Mouse (Mus musculus) stomach, embryonic 15.5 days (tissue): ENCODE results near the gene Gnb1. TPM values are rescaled to one million over a fixed set of nuclear protein-coding genes. Genes with fewer than 3 reads are reported as not detected.
"Not testable (repeated sequence)": the region's sequence is repeated elsewhere in the genome, so short reads cannot be mapped to it uniquely, and the experiment has no call there.

Experiments
- ATAC-seq: fragments of 200-750 bp; cut with Nextera tagmentation; 2 replicates; pipeline ENCODE4 v1.8.0; 2017; ENCODE audit warnings: low read depth, moderate number of reproducible peaks, moderate TSS enrichment; ENCODE audit not compliant: insufficient read depth, low FRiP score
- H3K27ac ChIP-seq: fragments of 300-500 bp; sonication (generic); 2 replicates; pipeline ENCODE4 v1.5.1; 2015; ENCODE audit warnings: mild to moderate bottlenecking, inconsistent platforms
- H3K27me3 ChIP-seq: fragments of 300-500 bp; sonication (generic); replicated peaks from 2 replicates; pipeline ENCODE4 v1.6.1; 2015; ENCODE audit warnings: inconsistent platforms
- H3K36me3 ChIP-seq: fragments of 300-500 bp; sonication (generic); 2 replicates; pipeline ENCODE4 v1.6.1; 2015; ENCODE audit warnings: inconsistent platforms
- H3K4me1 ChIP-seq: fragments of 300-500 bp; sonication (generic); 2 replicates; pipeline ENCODE4 v1.6.1; 2015; ENCODE audit warnings: inconsistent platforms
- H3K4me2 ChIP-seq: fragments of 300-500 bp; sonication (generic); 2 replicates; pipeline ENCODE4 v1.6.1; 2015; ENCODE audit warnings: mild to moderate bottlenecking, inconsistent platforms
- H3K4me3 ChIP-seq: fragments of 300-500 bp; sonication (generic); replicated peaks from 2 replicates; pipeline ENCODE4 v1.5.1; 2015; ENCODE audit warnings: inconsistent platforms
- H3K9ac ChIP-seq: fragments of 300-500 bp; sonication (generic); 2 replicates; pipeline ENCODE4 v1.6.1; 2015; ENCODE audit warnings: inconsistent platforms
- H3K9me3 ChIP-seq: fragments of 300-500 bp; sonication (generic); 2 replicates; pipeline ENCODE4 v1.6.1; 2016; ENCODE audit warnings: inconsistent platforms
- WGBS: fragments of 180-500 bp; shearing (Covaris S2); methylation state at CpG from one replicate; pipeline ENCODE4 v1.1.7; 2015; 5-methylcytosine and 5-hydroxymethylcytosine counted together
- polyA plus RNA-seq: library from polyadenylated mRNA; unstranded; fragments of >200 nt; fragmentation: Nextera tagmentation; extraction: Ambion mirVana; gene quantifications from 2 replicates; pipeline ENCODE4 v1.2.1, GENCODE M21; 2015

Gene Gnb1
- polyA plus RNA-seq, 1 experiment from 2014 or later: 446 TPM

DNA sequence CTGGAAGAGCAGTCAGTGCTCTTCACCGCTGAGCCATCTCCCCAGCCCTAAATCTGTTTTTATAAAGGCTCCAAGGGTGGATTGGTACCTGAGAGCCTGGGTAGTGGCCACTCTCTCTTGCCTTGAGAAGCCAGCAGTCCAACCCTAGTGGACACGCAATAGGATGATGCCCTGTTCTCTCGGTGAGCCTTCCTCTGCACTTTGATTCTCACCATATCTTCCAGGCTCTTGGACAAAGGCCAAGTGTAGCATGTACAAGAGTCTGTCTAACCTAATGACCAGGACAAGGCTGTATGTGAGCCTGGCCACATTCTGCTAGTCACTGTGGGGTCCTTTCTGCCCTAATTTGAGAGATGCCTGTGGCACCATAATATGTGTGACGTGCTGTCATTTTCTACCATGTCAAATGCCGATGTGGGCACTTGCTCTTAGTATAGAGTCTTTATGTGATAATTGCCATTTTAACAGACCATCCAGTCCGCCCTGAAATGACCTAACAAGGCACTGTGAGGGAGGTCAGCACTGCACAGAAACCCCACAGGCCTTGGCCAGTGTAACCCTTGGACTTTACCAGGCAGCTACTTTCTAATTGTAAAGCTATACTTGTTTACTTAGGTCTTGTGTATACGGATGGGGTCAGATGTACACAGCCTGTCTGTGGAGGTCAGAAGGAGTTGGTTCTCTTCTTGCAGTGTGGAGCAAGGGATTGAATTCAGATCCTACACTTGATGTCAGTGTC is 77.6 kb downstream of the Gnb1 start:
- no peaks in the 10 kb centered on the region for H3K36me3 ChIP-seq
- ATAC-seq: no peak; the same call in 1 of the 2 replicates
- no peak overlapping the region for H3K9ac ChIP-seq
- peaks cover 22% of the 10 kb centered on the region for H3K4me1 ChIP-seq
- WGBS: 86% methylated on average over 7 of the region's 7 CpGs
- H3K4me3 ChIP-seq: no peak overlapping the region
- H3K27me3 ChIP-seq: no peaks in the 10 kb centered on the region
- H3K9me3 ChIP-seq: no peaks in the 10 kb centered on the region
- H3K27ac ChIP-seq: no peak overlapping the region
- no peak overlapping the region for H3K4me2 ChIP-seq

GRCm38 (mm10) chr4:155569818-155570217 is 78.7 kb downstream of the Gnb1 start:
- no peak overlapping the region for H3K9ac ChIP-seq
- 89% methylated on average over 6 of the region's 6 CpGs for WGBS
- H3K27ac ChIP-seq: no peak overlapping the region
- H3K4me3 ChIP-seq: no peak overlapping the region
- no peaks in the 10 kb centered on the region for H3K9me3 ChIP-seq
- no peak for ATAC-seq
- H3K4me2 ChIP-seq: no peak overlapping the region
- no peaks in the 10 kb centered on the region for H3K27me3 ChIP-seq
- H3K36me3 ChIP-seq: no peaks in the 10 kb centered on the region
- peaks cover 17% of the 10 kb centered on the region for H3K4me1 ChIP-seq

- H3K9me3 ChIP-seq, H3K27me3 ChIP-seq, H3K4me3 ChIP-seq, H3K27ac ChIP-seq, ATAC-seq, H3K4me2 ChIP-seq, H3K36me3 ChIP-seq, H3K9ac ChIP-seq: not testable (repeated sequence)
- 86% methylated on average over 11 of the region's 11 CpGs for WGBS
- peaks cover 12% of the 10 kb centered on the region; the same call in 1 of the 2 replicates for H3K4me1 ChIP-seq
Measured at GRCm38 (mm10) chr4:155570315-155570714, 79.2 kb downstream of the Gnb1 start.

GRCm38 (mm10) chr4:155571442-155571841 is 80.3 kb downstream of the Gnb1 start:
- Histone ChIP-seq H3K4me2 (no peak overlapping the region), H3K27me3 (no peaks in the 10 kb centered on the region), H3K9ac (no peak overlapping the region), H3K9me3 (no peaks in the 10 kb centered on the region), H3K36me3 (no peaks in the 10 kb centered on the region), H3K4me3 (no peak overlapping the region), H3K27ac (no peak overlapping the region), H3K4me1 (0 out of 2 replicates have a peak, but pooled peaks cover 5% of the 10 kb centered on the region)
- WGBS: 69% methylated on average over 2 of the region's 2 CpGs
- no peak for ATAC-seq

DNA sequence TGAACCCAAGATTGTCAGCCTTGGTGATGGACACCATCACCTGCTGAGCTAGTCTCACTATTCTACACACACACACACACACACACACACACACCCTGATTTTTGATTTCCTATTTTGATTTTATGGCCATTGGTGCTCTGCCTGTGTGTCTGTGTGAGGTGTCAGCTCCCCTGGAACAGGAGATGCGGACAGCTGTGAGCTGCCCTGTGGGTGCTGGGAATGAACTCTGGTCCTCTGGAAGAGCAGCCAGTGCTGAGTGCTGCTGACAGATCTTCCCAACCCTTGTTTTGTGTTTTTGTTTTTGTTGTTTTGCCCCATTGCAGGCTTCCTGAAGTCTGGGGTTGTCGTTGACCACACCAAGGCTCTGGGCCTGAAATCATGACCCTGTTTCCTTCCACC is 82.0 kb downstream of the Gnb1 start:
- Histone ChIP-seq H3K4me3 (no peak overlapping the region), H3K27ac (no peak overlapping the region), H3K4me1 (no peaks in the 10 kb centered on the region), H3K4me2 (no peak overlapping the region), H3K27me3 (no peaks in the 10 kb centered on the region), H3K9ac (no peak overlapping the region), H3K36me3 (peaks cover 10% of the 10 kb centered on the region; the same call in 1 of the 2 replicates), H3K9me3 (no peaks in the 10 kb centered on the region)
- 100% methylated on average over 2 of the region's 2 CpGs for WGBS
- no peak for ATAC-seq

GRCm38 (mm10) chr4:155573876-155574275 is 82.7 kb downstream of the Gnb1 start:
- Histone ChIP-seq H3K9me3 (no peaks in the 10 kb centered on the region), H3K36me3 (peaks cover 10% of the 10 kb centered on the region), H3K4me3 (no peak overlapping the region), H3K4me1 (no peaks in the 10 kb centered on the region), H3K27me3 (no peaks in the 10 kb centered on the region), H3K27ac (no peak overlapping the region), H3K9ac (no peak overlapping the region), H3K4me2 (no peak overlapping the region)
- 87% methylated on average over 9 of the region's 9 CpGs for WGBS
- no peak for ATAC-seq

DNA sequence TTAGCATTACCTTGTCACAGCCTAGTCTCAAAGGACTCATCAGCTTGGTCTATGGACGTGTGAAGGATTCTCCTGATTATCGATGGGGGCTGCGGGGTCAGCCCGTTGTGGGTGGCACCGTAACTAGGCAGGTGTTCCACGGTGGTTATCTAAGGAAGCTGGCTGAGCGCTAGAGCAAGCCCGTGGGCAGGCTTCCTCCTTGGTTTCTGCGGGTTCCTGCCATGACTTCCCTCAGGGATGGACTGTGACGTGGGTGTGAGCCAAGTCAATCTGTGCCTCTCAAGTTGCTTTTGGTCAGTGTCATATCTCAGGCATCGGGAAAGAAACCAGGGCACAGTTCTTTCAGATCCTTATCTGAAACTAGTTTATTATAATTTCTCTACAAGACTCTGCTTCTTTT is 83.8 kb downstream of the Gnb1 start:
- Histone ChIP-seq H3K4me1 (no peaks in the 10 kb centered on the region), H3K9ac (no peak overlapping the region), H3K36me3 (peaks cover 19% of the 10 kb centered on the region), H3K4me2 (no peak overlapping the region), H3K27ac (no peak overlapping the region), H3K4me3 (no peak overlapping the region), H3K27me3 (no peaks in the 10 kb centered on the region), H3K9me3 (no peaks in the 10 kb centered on the region)
- no peak for ATAC-seq
- 83% methylated on average over 11 of the region's 11 CpGs for WGBS

- no peaks in the 10 kb centered on the region for H3K9me3 ChIP-seq
- no peak overlapping the region for H3K27ac ChIP-seq
- 91% methylated on average over 8 of the region's 8 CpGs for WGBS
- H3K9ac ChIP-seq: no peak overlapping the region
- H3K36me3 ChIP-seq: peaks cover 19% of the 10 kb centered on the region
- H3K4me3 ChIP-seq: no peak overlapping the region
- no peaks in the 10 kb centered on the region for H3K4me1 ChIP-seq
- H3K27me3 ChIP-seq: no peaks in the 10 kb centered on the region
- H3K4me2 ChIP-seq: no peak overlapping the region
- no peak for ATAC-seq
Measured at GRCm38 (mm10) chr4:155575521-155575920, 84.4 kb downstream of the Gnb1 start.

DNA sequence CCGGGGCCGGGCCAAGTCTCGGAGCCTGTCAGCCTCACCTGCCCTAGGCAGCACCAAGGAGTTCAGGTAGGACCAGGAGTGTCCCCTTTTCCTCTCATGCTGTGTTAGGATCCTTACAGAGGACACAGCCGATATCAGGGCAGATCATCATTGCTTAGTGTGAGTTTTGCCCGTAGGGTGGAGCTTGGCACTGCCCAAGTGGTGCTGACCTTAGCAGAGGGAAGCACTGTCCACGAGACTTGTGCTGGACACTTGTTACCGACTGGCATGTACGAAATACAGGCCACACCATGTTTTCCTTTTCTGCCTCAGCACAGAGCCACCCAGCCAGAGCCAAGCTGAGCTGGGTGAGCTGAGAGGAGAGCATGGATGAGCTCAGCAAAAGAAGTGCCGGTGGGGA is 86.0 kb downstream of the Gnb1 start:
- Histone ChIP-seq H3K9me3 (no peaks in the 10 kb centered on the region), H3K27ac (no peak overlapping the region), H3K4me1 (no peaks in the 10 kb centered on the region), H3K4me2 (no peak overlapping the region), H3K27me3 (no peaks in the 10 kb centered on the region), H3K4me3 (no peak overlapping the region), H3K9ac (no peak overlapping the region), H3K36me3 (peaks cover 19% of the 10 kb centered on the region)
- no peak for ATAC-seq
- WGBS: 88% methylated on average over 9 of the region's 9 CpGs

DNA sequence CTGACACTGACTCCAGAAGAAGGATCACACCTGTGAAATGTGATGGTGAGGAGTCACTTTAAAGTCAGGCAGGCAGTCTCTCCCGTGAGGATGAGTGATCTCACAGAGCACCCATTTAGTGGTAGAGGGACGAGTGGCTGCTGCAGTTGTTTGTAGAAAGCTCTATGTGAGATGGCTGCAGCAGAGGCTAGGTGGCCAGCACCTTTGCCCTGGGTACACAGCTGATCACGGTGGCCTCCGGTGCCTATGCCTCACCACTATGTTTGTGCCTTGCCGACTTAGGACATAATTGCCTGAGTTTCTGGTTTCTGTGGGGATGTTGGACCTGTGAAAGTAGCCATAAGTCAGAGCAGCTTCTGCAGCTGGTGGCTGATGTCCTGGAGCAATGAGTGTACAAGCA is 86.6 kb downstream of the Gnb1 start:
- Histone ChIP-seq H3K9ac (no peak overlapping the region), H3K4me2 (no peak overlapping the region), H3K4me3 (no peak overlapping the region), H3K9me3 (no peaks in the 10 kb centered on the region), H3K4me1 (no peaks in the 10 kb centered on the region), H3K27me3 (no peaks in the 10 kb centered on the region), H3K27ac (no peak overlapping the region), H3K36me3 (peaks cover 19% of the 10 kb centered on the region)
- WGBS: 79% methylated on average over 5 of the region's 5 CpGs
- ATAC-seq: no peak

GRCm38 (mm10) chr4:155578336-155579125 is 87.4 kb downstream of the Gnb1 start:
- Histone ChIP-seq H3K4me1 (no peaks in the 10 kb centered on the region), H3K4me3 (no peak overlapping the region), H3K36me3 (peaks cover 24% of the 10 kb centered on the region), H3K9ac (no peak overlapping the region), H3K9me3 (no peaks in the 10 kb centered on the region), H3K27ac (no peak overlapping the region), H3K27me3 (no peaks in the 10 kb centered on the region), H3K4me2 (no peak overlapping the region)
- 74% methylated on average over 7 of the region's 7 CpGs for WGBS
- no peak for ATAC-seq

GRCm38 (mm10) chr4:155580420-155580819 is 89.3 kb downstream of the Gnb1 start:
- H3K27me3 ChIP-seq: no peaks in the 10 kb centered on the region
- no peak overlapping the region for H3K27ac ChIP-seq
- H3K9ac ChIP-seq: no peak overlapping the region
- H3K4me1 ChIP-seq: no peaks in the 10 kb centered on the region
- ATAC-seq: no peak
- peaks cover 42% of the 10 kb centered on the region for H3K36me3 ChIP-seq
- no peaks in the 10 kb centered on the region for H3K9me3 ChIP-seq
- WGBS: 37% methylated on average over 1 of the region's 1 CpGs
- no peak overlapping the region for H3K4me3 ChIP-seq
- no peak overlapping the region for H3K4me2 ChIP-seq
